9 mouse cellular contexts compared by ENCODE assay signal in the genomic region with DNA sequence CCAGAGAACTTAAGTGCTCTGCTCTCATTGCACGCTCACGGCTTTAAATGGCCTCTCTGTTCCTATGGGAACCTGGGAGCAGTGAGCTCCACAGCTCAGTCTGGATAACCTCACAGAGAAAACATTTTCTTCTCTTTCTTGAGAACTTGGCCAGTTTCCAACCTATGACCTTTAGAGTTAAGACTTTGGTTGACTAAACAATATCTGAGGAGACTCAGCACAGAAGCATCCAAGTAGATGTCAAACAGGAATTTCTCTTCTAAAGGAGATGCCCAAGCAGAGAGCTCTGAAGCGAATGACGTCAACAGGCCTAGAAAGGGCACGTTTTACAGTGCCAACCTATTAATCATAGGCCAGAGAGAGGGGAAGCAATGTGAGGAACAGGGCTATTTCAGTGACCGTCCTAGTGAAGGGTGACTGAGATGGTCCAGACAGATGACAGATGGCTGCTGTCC.
DNase-seq lines count a peak whose midpoint lies in the region; ATAC-seq and TF ChIP-seq lines count a peak whose summit lies in the region.
"Had no signal": no experiment of that assay in that cellular context is flagged by ENCODE, and none has a peak within 500 bp of the region (broad histone marks: within the 10 kb centered on the region; RNA-seq: fewer than 3 reads in every experiment).

No protein-coding gene starts in this region.

- H3K4me2 ChIP-seq in forebrain, embryonic 11.5 days (ENCODE audit: low read depth, low read length, severe bottlenecking) = no peak overlapping the region
- H3K4me2 ChIP-seq in forebrain, postnatal 0 days (ENCODE audit: low read depth) = no peak overlapping the region
- no peak overlapping the region for H3K4me2 ChIP-seq in limb, embryonic 15.5 days
- H3K4me2 ChIP-seq: midbrain, embryonic 12.5 days had no signal

- no peak overlapping the region for H3K4me3 ChIP-seq in forebrain, embryonic 11.5 days (ENCODE audit: low read depth, low read length)
- no peak overlapping the region for H3K4me3 ChIP-seq in forebrain, embryonic 10.5 days
- no peak overlapping the region for H3K4me3 ChIP-seq in forebrain, postnatal 0 days (ENCODE audit: low read depth, low read length)
- no peak overlapping the region for H3K4me3 ChIP-seq in limb, embryonic 15.5 days
- H3K4me3 ChIP-seq: midbrain, embryonic 12.5 days had no signal

- no peak overlapping the region for H3K9ac ChIP-seq in forebrain, embryonic 11.5 days (ENCODE audit: low read length)
- no peak overlapping the region for H3K9ac ChIP-seq in forebrain, postnatal 0 days
- H3K9ac ChIP-seq in limb, embryonic 15.5 days = no peak overlapping the region
- H3K9ac ChIP-seq: midbrain, embryonic 12.5 days had no signal

- H3K27me3 ChIP-seq in forebrain, embryonic 11.5 days (ENCODE audit: control insufficient read depth, insufficient read depth, low read length) = no peaks in the 10 kb centered on the region
- no peaks in the 10 kb centered on the region for H3K27me3 ChIP-seq in forebrain, embryonic 10.5 days (ENCODE audit: poor library complexity, severe bottlenecking)
- no peaks in the 10 kb centered on the region for H3K27me3 ChIP-seq in forebrain, postnatal 0 days (ENCODE audit: insufficient read depth, low read length)
- no peaks in the 10 kb centered on the region for H3K27me3 ChIP-seq in limb, embryonic 15.5 days
- H3K27me3 ChIP-seq: midbrain, embryonic 12.5 days had no signal

- WGBS in forebrain, embryonic 11.5 days = 89% methylated on average over 6 of the region's 6 CpGs
- 93% methylated on average over 6 of the region's 6 CpGs for WGBS in forebrain, embryonic 10.5 days
- WGBS in forebrain, postnatal 0 days = 28% methylated on average over 6 of the region's 6 CpGs
- 58% methylated on average over 6 of the region's 6 CpGs for WGBS in limb, embryonic 15.5 days

- no peak overlapping the region for H3K27ac ChIP-seq in forebrain, embryonic 11.5 days (ENCODE audit: low read depth, low read length)
- no peak overlapping the region for H3K27ac ChIP-seq in forebrain, embryonic 10.5 days
- no peak overlapping the region for H3K27ac ChIP-seq in forebrain, postnatal 0 days (ENCODE audit: low read depth, low read length)
- H3K27ac ChIP-seq in limb, embryonic 15.5 days = no peak overlapping the region
- H3K27ac ChIP-seq: midbrain, embryonic 12.5 days had no signal

- H3K4me1 ChIP-seq in forebrain, embryonic 11.5 days (replicated peaks; ENCODE audit: control insufficient read depth, insufficient read depth, low read length) = no peaks in the 10 kb centered on the region
- H3K4me1 ChIP-seq in forebrain, embryonic 10.5 days = no peaks in the 10 kb centered on the region
- no peaks in the 10 kb centered on the region for H3K4me1 ChIP-seq in forebrain, postnatal 0 days (ENCODE audit: insufficient read depth)
- H3K4me1 ChIP-seq in limb, embryonic 15.5 days = peaks cover 8% of the 10 kb centered on the region; the same call in 1 of the 2 replicates

- TF ChIP-seq CTCF in forebrain, postnatal 0 days (IDR thresholded peaks at IDR 0.05; ENCODE audit: low read depth) = no peak

- DNase-seq in forebrain, embryonic 11.5 days (ENCODE audit: low spot score) = peak; percentile 9
- DNase-seq in forebrain, embryonic 10.5 days (ENCODE audit: extremely low spot score, low spot score) = no peak
- peak; percentile 69 for DNase-seq in 3134 (ENCODE audit: extremely low read depth, insufficient read length, low spot score)
- peak; percentile 35 for DNase-seq in forebrain, postnatal 0 days
- DNase-seq in cerebellum, postnatal 14 days = no peak

- no peaks in the 10 kb centered on the region; the same call in 1 of the 2 replicates for H3K36me3 ChIP-seq in forebrain, embryonic 11.5 days (ENCODE audit: control insufficient read depth, insufficient read depth, low read length)
- peaks cover 47% of the 10 kb centered on the region for H3K36me3 ChIP-seq in forebrain, embryonic 10.5 days (replicated peaks)
- peaks cover 6% of the 10 kb centered on the region for H3K36me3 ChIP-seq in forebrain, postnatal 0 days (ENCODE audit: insufficient read depth)
- peaks cover 28% of the 10 kb centered on the region for H3K36me3 ChIP-seq in limb, embryonic 15.5 days

- no peaks in the 10 kb centered on the region for H3K9me3 ChIP-seq in forebrain, embryonic 11.5 days (ENCODE audit: control insufficient read depth, low read length)
- H3K9me3 ChIP-seq in forebrain, embryonic 10.5 days = no peaks in the 10 kb centered on the region
- no peaks in the 10 kb centered on the region for H3K9me3 ChIP-seq in forebrain, postnatal 0 days (ENCODE audit: low read length)
- no peaks in the 10 kb centered on the region for H3K9me3 ChIP-seq in limb, embryonic 15.5 days
- H3K9me3 ChIP-seq: midbrain, embryonic 12.5 days had no signal

- no peak for ATAC-seq in forebrain, embryonic 11.5 days (replicated peaks; ENCODE audit: low FRiP score)
- ATAC-seq in forebrain, postnatal 0 days = peak; percentile 64
- ATAC-seq in limb, embryonic 15.5 days (ENCODE audit: insufficient number of reproducible peaks, low FRiP score, low TSS enrichment, low read depth) = 0 out of 2 replicates have a peak, but pooled peaks have one; percentile 52
- no peak for ATAC-seq in megakaryocyte-erythroid progenitor cell, adult 5-6 weeks (replicated peaks; ENCODE audit: low FRiP score, low TSS enrichment, poor library complexity, severe bottlenecking)
- ATAC-seq in erythroblast, adult 5-6 weeks (replicated peaks; ENCODE audit: low FRiP score, poor library complexity, severe bottlenecking) = no peak

Comparison
In these comparisons a context has a peak if more than half of its experiments do, and no peak if none do; other contexts are left out.
1. ATAC-seq: peak in forebrain, postnatal 0 days (single experiment) and limb, embryonic 15.5 days (single experiment); none in forebrain, embryonic 11.5 days (single experiment), megakaryocyte-erythroid progenitor cell, adult 5-6 weeks (single experiment) and erythroblast, adult 5-6 weeks (single experiment).
2. DNase-seq: peak in forebrain, embryonic 11.5 days (single experiment), 3134 (single experiment) and forebrain, postnatal 0 days (single experiment); none in forebrain, embryonic 10.5 days (single experiment) and cerebellum, postnatal 14 days (0 of 2).